Mouse (Mus musculus): Measurements from ENCODE around the gene Slc43a2.

Gene Slc43a2

DNA sequence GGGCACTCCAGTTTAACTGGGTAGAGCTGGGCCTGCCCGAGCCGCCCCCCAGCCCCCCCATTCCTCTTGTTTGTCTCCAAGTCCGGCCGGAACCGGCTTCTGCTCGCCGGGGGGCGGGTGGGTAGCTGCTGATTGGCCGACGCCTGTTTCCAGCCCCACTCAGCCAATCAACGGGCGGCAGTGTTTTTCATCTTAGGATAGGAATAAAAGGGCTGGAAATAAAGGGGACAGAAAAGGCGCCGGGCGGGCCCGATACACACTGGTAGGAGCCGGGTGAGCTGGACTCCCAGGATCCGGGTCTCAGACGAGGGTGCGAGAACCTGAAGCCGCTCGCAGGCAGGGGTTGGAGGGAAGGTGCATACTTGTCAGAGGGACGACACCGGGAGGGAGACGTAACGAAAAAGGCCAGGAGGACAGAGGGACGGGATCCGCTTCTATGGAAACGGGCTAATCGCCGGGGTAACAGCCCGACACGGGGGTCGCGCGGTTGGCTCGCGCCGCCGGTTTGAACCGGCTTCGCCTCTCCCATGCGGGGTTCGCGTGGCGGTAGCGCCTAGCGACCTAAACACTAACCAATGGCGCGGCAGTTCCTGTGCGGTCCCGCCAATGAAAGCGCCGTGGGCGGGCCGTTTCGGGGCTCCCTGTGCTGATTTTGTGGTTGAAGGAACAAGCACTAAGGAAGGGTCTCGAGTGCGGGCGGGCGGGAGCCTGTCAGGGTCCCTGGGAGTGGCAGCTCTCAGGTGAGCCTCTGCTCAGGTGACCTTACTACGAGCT lies at the start of gene Slc43a2:
TSS of gene Slc43a2 (plus strand) at position 226 of the 774 bp plus-strand sequence.
- DNase-seq = peak; percentile 98 to 99

- no peak for DNase-seq
Measured at GRCm38 (mm10) chr11:75486192-75486591, 45.3 kb upstream of the Slc43a2 start.

- DNase-seq = peak; percentile 96 to 98
Measured at GRCm38 (mm10) chr11:75486601-75487285, 44.8 kb upstream of the Slc43a2 start, which contains the start of gene Prpf8. Prpf8 (plus strand) TSS chr11:75486816.

- no peak for DNase-seq
Measured at GRCm38 (mm10) chr11:75487496-75487895, 44.0 kb upstream of the Slc43a2 start.

DNA sequence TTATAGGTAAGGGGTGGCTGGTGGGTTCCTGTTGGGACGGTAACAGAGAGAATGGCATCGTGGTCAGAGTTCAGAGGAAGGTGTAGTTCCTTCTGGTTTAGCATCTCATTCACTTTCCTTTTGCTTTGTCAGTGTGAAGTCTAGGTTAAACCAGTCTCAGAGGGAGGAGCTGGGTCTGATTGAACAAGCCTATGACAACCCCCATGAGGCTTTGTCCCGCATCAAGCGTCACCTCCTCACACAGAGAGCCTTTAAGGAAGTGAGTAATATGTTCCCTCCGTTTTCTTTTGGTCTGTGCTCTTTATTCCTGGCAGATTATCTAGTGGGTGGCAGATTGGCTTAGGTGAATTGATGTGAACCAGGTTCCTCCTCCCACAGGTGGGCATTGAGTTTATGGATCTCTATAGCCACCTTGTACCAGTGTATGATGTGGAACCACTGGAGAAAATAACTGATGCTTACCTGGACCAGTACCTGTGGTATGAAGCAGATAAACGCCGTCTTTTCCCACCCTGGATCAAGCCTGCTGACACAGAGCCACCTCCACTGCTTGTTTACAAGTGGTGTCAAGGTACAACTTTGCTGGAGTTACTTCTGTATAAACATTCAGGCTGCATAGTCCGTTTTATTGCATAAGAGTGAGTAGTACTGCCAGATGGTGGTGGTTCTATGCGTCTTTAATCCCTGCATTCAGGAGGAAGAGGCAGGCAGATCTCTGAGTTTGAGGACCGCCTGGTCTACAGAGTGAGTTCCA lies 37.0 kb upstream of the Slc43a2 start:
- DNase-seq = no peak

- DNase-seq = no peak
Measured at GRCm38 (mm10) chr11:75498126-75498525, 33.4 kb upstream of the Slc43a2 start.

DNA sequence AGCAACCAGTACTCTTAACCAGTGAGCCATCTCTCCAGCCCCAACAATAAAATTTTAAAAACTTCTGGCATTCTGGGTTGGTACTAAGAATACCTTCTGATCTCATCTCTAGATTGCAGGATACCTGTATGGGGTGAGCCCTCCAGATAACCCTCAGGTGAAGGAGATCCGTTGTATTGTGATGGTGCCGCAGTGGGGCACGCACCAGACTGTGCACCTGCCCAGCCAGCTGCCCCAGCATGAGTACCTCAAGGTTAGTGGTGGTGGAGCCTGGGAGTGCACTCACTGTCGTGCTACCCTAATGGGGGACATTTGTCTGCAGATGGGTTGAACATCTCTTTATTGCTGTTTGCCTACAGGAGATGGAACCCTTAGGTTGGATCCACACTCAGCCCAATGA lies 23.3 kb upstream of the Slc43a2 start:
- DNase-seq = no peak

DNA sequence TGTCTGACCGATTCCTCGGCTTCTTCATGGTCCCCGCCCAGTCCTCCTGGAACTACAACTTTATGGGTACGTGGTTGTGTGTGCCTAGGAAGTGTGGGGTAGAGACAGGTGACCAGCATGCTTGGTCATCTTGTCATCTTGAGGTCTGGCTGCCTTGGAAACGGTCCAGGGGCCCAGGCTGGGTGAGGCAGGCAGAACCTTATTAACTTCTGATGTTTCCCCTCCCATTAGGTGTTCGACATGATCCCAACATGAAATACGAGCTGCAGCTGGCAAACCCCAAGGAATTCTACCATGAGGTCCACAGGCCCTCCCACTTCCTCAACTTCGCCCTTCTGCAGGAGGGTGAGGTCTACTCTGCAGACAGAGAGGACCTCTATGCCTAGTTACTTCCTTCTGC lies 22.6 kb upstream of the Slc43a2 start:
- peak; percentile 21 to 56 for DNase-seq

- peak; percentile 93 to 98 for DNase-seq
Measured at GRCm38 (mm10) chr11:75509741-75510626, 21.5 kb upstream of the Slc43a2 start, which contains the start of gene Rilp. Rilp (plus strand) TSS chr11:75510094.

DNA sequence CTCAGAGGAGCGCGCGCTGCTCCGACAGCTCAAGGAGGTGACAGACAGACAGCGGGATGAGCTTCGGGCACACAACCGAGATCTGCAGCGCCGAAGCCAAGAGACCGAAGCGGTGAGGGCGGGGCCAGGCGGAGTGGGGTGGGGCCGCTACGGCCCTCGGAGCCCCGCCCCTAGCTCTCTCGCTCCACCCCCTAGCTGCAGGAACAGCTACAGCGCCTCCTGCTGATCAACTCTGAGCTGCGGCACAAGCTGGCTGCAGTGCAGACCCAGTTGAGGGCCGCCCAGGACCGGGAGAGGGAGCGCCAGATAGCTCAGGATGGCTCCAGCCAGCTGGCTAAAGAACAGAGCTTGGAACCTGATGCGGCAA lies 20.9 kb upstream of the Slc43a2 start:
- DNase-seq = peak; percentile 95 to 99

- DNase-seq = peak; percentile 51 to 65
Measured at GRCm38 (mm10) chr11:75511213-75511612, 20.3 kb upstream of the Slc43a2 start.

DNA sequence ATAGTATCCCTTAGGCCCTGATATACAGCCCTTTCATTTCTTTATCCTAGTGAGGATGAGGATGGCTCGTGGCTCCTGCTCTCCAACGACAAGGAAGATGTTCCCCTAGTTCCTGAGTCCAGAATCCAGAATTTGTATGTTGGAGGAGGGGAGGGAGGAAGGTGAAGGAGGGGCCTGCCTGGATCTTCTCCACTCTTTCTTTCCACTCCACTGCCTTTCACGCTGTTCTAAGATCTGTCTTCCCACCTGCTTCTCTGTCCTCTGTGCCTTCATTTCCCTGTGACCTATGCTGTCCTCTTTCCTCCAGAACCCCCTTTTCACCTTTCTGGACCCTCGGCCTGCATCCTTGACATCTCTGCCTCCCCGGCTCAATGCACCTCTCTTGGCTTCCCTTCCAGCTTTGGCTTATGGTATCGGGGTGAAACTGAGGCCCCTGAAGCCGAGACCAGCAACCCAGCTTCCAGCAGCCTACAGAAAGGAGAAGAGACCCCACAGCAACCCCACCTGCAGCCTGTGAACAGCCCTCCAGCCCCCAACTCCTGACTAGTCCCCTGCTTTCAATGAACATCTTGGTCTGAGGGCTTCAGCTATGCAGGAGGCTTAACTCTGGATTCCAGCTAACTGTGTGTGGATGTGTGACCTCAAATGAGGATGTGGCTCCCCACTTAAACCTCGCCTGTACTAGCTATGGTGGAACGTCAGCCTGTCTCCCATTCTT lies 19.0 kb upstream of the Slc43a2 start:
- DNase-seq = no peak

DNA sequence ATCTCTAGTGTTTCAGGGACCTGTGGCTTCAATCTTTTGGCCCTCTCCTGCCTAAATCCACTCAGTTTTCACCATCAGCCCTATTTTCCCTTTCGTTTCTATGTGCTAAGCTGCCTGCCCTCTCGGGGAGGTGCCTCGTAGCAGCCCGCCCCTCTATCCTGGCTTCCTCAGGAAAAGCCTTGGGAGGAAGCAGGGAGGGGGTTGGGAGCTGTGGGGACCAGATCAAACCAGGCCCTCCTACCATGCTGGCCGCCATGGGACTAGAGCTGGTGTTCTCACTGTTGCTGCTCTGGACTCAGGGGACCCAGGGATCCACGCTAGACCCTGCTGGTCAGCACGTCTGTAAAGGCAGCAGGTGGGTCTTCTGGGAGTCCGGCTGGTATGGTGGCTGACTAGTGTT lies 18.2 kb upstream of the Slc43a2 start, which contains the start of gene Scarf1:
TSS of gene Scarf1 (plus strand) at position 205 of the 400 bp plus-strand sequence.
- peak; percentile 82 to 84 for DNase-seq

- DNase-seq = no peak
Measured at GRCm38 (mm10) chr11:75515186-75515585, 16.3 kb upstream of the Slc43a2 start.

DNA sequence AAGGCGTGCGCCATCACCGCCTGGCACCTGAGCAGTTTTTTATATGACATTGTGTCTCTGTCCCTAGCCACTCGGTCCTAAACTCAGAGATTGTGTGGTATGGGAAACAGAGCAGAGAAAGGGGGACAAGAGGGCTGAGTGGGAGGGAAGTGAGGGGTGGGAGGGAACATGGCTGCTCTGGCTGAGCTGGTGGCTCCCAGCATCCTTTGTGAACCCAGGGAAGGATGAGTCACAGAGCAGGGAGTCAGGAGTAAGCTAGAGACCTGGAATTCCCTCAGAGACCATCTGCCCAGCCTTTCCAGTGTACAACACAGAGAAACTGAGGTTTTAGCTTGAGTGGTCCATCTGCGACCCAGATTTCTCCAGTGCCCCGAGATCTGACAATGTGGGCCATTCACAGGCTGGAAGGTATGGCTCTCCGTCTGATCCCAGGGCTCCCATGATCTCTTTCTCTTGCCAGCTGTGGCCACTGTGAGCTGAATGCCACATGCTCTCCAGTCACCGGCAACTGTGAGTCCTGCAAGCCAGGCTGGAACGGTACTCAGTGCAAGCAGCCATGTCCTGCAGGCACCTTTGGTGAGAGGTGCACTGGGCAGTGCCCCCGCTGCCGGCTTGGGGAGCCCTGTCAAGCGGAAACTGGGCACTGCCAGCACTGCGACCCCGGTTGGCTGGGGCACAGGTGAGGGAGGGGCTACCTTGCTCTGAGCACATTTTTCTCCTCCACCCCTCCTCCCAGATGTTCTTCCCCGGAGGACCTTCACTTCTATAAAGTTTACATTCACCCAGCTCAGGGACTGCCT lies 11.5 kb upstream of the Slc43a2 start:
- DNase-seq = no peak

DNA sequence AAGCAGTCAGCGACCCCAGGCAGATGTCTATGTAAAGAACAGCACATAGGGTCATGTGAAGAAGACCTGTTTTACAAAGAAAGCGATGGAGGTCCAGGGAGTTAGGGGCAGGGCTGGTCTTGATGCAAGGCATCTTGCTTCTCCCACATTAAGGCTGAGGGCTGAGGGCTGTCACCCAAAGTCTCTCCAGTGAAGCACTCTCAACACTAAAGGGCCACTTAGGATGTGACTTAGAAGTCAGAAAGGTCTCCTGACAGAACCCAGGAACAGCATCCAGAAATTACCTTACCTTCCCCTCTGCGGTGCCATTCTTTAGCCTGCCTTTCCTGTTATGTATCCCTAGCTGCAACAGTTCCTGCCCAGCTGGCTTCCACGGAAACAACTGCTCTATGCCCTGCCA lies 9.9 kb upstream of the Slc43a2 start:
- no peak for DNase-seq

DNA sequence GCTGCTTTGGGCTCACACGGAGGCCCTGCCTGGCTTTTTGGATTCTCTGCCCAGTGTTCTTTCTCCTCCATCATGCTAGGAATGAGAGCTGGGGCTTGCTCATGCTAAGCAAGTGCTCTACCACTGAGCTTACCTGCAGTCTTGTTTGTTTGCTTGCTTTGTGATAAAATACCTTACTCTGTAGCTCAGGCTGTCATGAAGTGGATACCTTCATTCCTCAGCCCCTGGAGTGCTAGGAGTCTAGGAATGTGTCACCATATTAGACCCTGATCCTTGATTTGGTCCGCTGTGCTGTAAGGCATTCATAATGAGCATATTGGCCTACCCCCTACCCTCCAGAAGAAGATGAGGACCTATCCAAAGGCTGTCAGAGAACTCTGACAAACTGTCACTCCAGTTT lies 8.7 kb upstream of the Slc43a2 start:
- no peak for DNase-seq

- DNase-seq = no peak
Measured at GRCm38 (mm10) chr11:75525531-75526125, 5.9 kb upstream of the Slc43a2 start.

DNA sequence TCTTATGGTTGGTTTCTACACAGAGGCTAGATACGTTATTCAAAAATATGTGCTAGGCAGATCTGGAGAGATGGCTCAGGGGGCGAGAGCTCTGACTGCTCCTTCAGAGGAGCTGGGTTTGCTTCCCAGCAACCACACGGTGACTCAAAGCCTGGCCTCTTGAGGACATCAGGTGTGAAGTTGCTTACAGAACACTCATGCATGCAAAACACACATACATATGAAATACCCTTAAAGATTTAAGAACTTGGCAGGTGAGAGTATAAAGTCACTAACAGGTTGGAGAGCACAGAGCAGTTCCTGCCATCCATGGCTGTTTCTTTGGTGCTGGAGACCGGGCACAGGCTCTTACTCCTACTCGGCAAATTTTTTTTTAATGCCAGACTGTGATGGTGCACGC lies 4.6 kb upstream of the Slc43a2 start:
- peak in 1 of 2 experiments; percentile 3 for DNase-seq

DNA sequence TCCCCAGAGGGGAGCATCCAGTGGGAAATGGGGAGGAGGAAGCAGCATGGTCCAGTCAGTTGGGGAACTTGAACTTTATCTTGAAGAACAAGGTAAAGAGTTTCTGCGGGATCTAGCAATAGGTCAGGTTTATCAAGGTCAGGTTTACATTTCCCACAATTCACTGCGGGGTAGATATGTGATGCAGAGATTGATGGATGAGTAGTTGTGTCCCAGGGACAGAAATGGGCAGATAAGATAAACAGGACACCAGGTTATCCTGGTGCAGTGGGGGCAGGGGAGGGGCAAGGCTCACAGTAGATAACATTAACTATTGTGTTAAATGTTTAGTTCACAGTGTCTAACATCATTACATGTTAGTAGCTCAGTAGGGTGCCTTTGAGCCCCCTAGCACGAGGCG lies 1.7 kb upstream of the Slc43a2 start:
- DNase-seq = no peak

Data from kidney, postnatal 36 days (tissue).